Mouse (Mus musculus) layer of hippocampus, adult 2 months (tissue): ENCODE data around the gene Gm5941. TPM values are rescaled to one million over a fixed set of nuclear protein-coding genes. Genes with fewer than 3 reads are reported as not detected.
A peak's percentile ranks its signal among the peaks of the same experiment; 100 is the strongest.
"Not testable (repeated sequence)": the region's sequence is repeated elsewhere in the genome, so short reads cannot be mapped to it uniquely, and the experiment has no call there.

ENCODE experiments used
- DNase-seq, 2 experiments: peaks; one replicate each; pipeline ENCODE4 v3.0.0; 2022; ENCODE audit warnings: low spot score in 2 of 2
- H3K27ac ChIP-seq: fragments of 200-600 bp; 2 replicates; pipeline ENCODE4 v1.8.1; 2022
- H3K4me3 ChIP-seq: fragments of 200-600 bp; 2 replicates; pipeline ENCODE4 v1.8.1; 2022; ENCODE audit warnings: mild to moderate bottlenecking
- CTCF ChIP-seq: fragments of 200-600 bp; conservative IDR thresholded peaks from 2 replicates; pipeline ENCODE4 v1.8.1; 2022; ENCODE audit warnings: antibody characterized with exemption, mild to moderate bottlenecking, moderate library complexity
- long read RNA-seq, 2 experiments: library from polyadenylated mRNA; stranded (forward); transcript quantifications; one replicate each; pipeline ENCODE4 v2.0.0; 2021; ENCODE audit warnings: borderline mapping rate in 2 of 2
- total RNA-seq, 2 experiments: library from RNA; stranded (reverse); gene quantifications; 2 replicates each; pipeline ENCODE4 v1.2.3; 2021

Gene Gm5941
- total RNA-seq: not detected
- long read RNA-seq, experiment 1: 0 reads
- long read RNA-seq, experiment 2: 0 reads

GRCm38 (mm10) chrX:92489649-92490048 lies at the start of gene Gm5941:
TSS of gene Gm5941 (plus strand) at chrX:92489949.
- not testable (repeated sequence) for H3K27ac ChIP-seq, DNase-seq, H3K4me3 ChIP-seq

GRCm38 (mm10) chrX:92460496-92460895 lies 29.3 kb upstream of the Gm5941 start:
- no peak overlapping the region for H3K27ac ChIP-seq
- DNase-seq: no peak
- TF ChIP-seq CTCF: peak; percentile 69

GRCm38 (mm10) chrX:92464773-92465172 lies 25.0 kb upstream of the Gm5941 start:
- no peak overlapping the region for H3K27ac ChIP-seq
- DNase-seq: no peak
- no peak overlapping the region for H3K4me3 ChIP-seq
- no peak for TF ChIP-seq CTCF

More at GRCm38 (mm10) chrX:92460496-92460895, 29.3 kb upstream of the Gm5941 start:
- H3K4me3 ChIP-seq: no peak overlapping the region

DNA sequence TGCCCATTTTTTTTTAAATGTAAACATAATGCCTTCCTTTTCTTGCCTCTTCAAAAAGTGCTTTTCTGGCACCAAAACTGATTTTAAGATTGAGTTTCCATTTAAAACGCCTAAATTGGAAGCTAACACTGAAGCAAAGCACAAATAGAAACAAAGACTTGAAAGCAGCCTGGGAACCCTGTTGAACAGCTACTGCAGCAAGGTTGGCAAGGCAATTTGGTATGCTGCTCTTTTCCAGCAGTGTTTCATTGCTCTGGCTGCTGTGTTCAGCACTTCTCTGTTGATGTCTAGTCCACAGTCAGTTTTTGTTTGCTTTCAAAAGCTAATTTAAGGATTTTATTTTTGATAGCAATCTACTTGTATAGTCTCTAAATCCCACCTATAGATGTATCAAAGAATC lies 8.5 kb downstream of the Gm5941 start:
- no peak overlapping the region for H3K27ac ChIP-seq
- no peak for DNase-seq
- TF ChIP-seq CTCF: no peak
- H3K4me3 ChIP-seq: no peak overlapping the region

DNA sequence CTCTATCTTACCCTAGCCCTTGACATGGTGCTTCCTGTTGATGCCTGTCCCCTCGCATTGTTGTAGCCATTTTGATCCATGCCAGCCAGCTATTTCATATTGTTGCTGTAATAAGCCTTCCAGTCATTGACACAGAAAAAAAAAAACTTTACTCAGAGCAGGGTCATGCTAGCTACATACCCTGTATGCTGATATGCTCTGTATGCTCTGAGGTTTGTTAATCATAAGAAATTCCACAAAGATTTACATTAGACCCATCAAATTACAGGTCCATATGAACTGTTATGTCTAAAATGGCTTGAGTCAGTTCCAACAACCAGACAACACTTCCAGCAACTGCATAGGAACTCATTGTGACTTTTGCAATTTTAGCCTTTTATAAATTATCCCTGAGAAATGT lies 38.1 kb downstream of the Gm5941 start:
- Histone ChIP-seq H3K27ac (no peak overlapping the region), H3K4me3 (no peak overlapping the region)
- DNase-seq: no peak
- no peak for TF ChIP-seq CTCF

Other genes starting within 250 kb of the Gm5941 start
- not detected for gene Mageb18, start 109.6 kb downstream of the Gm5941 start, total RNA-seq